Mouse (Mus musculus) heart, embryonic 13.5 days (tissue): Measurements from ENCODE around the gene Hoxa10. TPM values are rescaled to one million over a fixed set of nuclear protein-coding genes. Genes with fewer than 3 reads are reported as not detected.

Source experiments
- ATAC-seq: fragments of 200-750 bp; cut with Nextera tagmentation; 2 replicates; pipeline ENCODE4 v1.8.0; 2017; ENCODE audit warnings: moderate TSS enrichment; ENCODE audit not compliant: insufficient number of reproducible peaks, low FRiP score, low TSS enrichment; ENCODE audit errors: extremely low read depth
- H3K27ac ChIP-seq: fragments of 300-500 bp; sonication (generic); replicated peaks from 2 replicates; pipeline ENCODE4 v1.5.1; 2015; ENCODE audit warnings: moderate library complexity, mild to moderate bottlenecking, inconsistent platforms
- H3K27me3 ChIP-seq: fragments of 300-500 bp; sonication (generic); replicated peaks from 2 replicates; pipeline ENCODE4 v1.6.1; 2015; ENCODE audit warnings: mild to moderate bottlenecking, inconsistent platforms
- H3K36me3 ChIP-seq: fragments of 300-500 bp; sonication (generic); 2 replicates; pipeline ENCODE4 v1.6.1; 2015; ENCODE audit warnings: mild to moderate bottlenecking, inconsistent platforms
- H3K4me1 ChIP-seq: fragments of 300-500 bp; sonication (generic); 2 replicates; pipeline ENCODE4 v1.6.1; 2015; ENCODE audit warnings: inconsistent platforms
- H3K4me2 ChIP-seq: fragments of 300-500 bp; sonication (generic); 2 replicates; pipeline ENCODE4 v1.6.1; 2015; ENCODE audit warnings: inconsistent platforms, mild to moderate bottlenecking, moderate library complexity
- H3K4me3 ChIP-seq: fragments of 300-500 bp; sonication (generic); 2 replicates; pipeline ENCODE4 v1.5.1; 2015; ENCODE audit warnings: moderate library complexity, mild to moderate bottlenecking, inconsistent platforms
- H3K9ac ChIP-seq: fragments of 300-500 bp; sonication (generic); 2 replicates; pipeline ENCODE4 v1.6.1; 2015; ENCODE audit warnings: inconsistent platforms, mild to moderate bottlenecking, moderate library complexity
- H3K9me3 ChIP-seq: fragments of 300-500 bp; sonication (generic); 2 replicates; pipeline ENCODE4 v1.6.1; 2016; ENCODE audit warnings: inconsistent platforms
- WGBS: fragments of 180-500 bp; shearing (Covaris S2); methylation state at CpG from one replicate; pipeline ENCODE4 v1.1.7; 2015; ENCODE audit warnings: mixed read lengths; 5-methylcytosine and 5-hydroxymethylcytosine counted together
- polyA plus RNA-seq: library from polyadenylated mRNA; unstranded; fragments of >200 nt; fragmentation: Nextera tagmentation; extraction: Ambion mirVana; gene quantifications from 2 replicates; pipeline ENCODE4 v1.2.1, GENCODE M21; 2015

Gene Hoxa10
- 0.09 TPM in 1 of 2 replicates, not detected in the other for polyA plus RNA-seq

DNA sequence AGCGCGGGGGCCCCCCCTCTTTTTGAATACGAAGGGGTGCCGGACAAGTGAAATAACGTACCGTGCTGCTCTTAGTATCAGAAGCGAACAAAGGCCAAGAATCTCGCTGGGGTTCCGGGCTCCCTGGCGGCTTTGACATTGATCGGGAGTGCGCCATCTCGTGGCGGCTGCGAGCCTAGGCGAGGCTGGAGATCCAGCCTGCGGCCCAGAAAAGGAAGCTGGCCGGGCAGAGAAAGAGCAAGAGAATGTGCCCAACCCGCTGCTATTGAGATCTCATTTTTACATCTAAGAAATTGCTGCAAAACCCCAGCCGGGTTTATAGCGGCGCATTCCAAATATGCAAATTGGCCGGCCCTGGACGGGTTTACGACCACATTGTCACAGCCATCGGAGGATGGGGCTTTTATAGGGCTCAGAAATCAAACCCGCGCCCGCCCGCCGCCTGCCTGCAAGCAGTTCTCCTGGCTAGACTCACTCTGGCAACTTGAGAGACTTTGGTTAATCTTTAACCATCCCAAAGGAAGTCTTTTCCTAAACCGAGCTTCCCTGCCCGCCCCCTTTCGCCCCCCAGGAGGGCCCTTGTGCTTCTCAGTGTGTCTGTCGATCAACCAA is at the start of gene Hoxa10:
Gene Hoxa10 (minus strand): TSS at position 466 of the 612 bp plus-strand sequence.
- H3K27ac ChIP-seq = no peak within 1 kb of the TSS
- no peaks in the 10 kb centered on the region for H3K9me3 ChIP-seq
- H3K4me3 ChIP-seq = peak within 1 kb of the TSS; percentile 36
- H3K4me2 ChIP-seq = peak within 1 kb of the TSS; percentile 57
- H3K9ac ChIP-seq = no peak within 1 kb of the TSS
- WGBS = 2% methylated on average over 35 of the region's 35 CpGs
- peaks cover 99% of the 10 kb centered on the region for H3K27me3 ChIP-seq
- peaks cover 13% of the 10 kb centered on the region; the same call in 1 of the 2 replicates for H3K4me1 ChIP-seq
- no peak for ATAC-seq
- H3K36me3 ChIP-seq = no peaks in the 10 kb centered on the region

DNA sequence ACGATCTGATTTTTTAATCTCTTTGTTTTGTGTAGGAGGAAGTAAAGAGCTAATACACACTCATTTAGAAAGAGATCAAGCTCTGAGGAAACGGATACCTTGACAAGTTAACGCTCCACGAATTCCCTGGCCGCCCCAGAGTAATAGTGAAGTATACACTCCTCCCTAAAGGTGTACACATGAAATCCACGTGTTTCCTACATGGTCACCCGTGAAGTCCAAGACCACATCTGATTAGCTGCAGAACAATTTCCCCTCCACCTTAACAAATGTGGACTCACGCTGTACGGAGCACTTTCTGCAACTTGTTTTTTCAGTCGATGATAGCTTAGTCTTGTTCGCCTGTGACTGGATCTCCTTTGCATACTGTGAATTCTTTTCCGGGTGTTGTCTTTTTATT is 49.5 kb upstream of the Hoxa10 start:
- WGBS = 16% methylated on average over 12 of the region's 12 CpGs
- H3K9me3 ChIP-seq = no peaks in the 10 kb centered on the region
- ATAC-seq = no peak
- H3K9ac ChIP-seq = no peak overlapping the region
- H3K36me3 ChIP-seq = no peaks in the 10 kb centered on the region
- H3K4me2 ChIP-seq = peak overlapping the region; percentile 77; the same call in 1 of the 2 replicates
- no peak overlapping the region for H3K4me3 ChIP-seq
- H3K27ac ChIP-seq = no peak overlapping the region
- peaks cover 15% of the 10 kb centered on the region for H3K4me1 ChIP-seq
- peaks cover 79% of the 10 kb centered on the region for H3K27me3 ChIP-seq

DNA sequence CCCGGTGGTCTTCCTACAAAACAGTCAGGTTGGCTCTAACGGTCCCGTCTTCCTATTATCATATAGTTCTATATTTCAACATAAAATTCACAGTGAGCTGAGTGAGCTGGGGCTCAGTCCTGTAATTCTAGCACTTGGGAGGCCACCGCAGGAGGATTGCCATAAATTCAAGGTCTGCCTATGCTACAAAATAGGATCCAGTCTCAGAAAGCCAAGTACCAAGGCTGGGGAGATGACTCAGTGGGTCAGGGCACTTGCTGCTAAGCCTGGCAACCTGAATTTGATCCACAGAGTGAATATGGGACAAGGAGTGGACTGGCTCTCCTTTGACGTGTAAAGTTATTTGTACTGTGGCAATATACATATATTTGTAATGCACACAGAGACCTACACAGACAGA is 43.2 kb upstream of the Hoxa10 start:
- no peak overlapping the region for H3K9ac ChIP-seq
- no peaks in the 10 kb centered on the region for H3K9me3 ChIP-seq
- H3K36me3 ChIP-seq = no peaks in the 10 kb centered on the region
- no peak overlapping the region for H3K4me3 ChIP-seq
- WGBS = 83% methylated on average over 5 of the region's 5 CpGs
- no peak overlapping the region for H3K27ac ChIP-seq
- H3K27me3 ChIP-seq = peaks cover 65% of the 10 kb centered on the region
- H3K4me1 ChIP-seq = peaks cover 11% of the 10 kb centered on the region; the same call in 1 of the 2 replicates
- ATAC-seq = no peak
- H3K4me2 ChIP-seq = no peak overlapping the region

DNA sequence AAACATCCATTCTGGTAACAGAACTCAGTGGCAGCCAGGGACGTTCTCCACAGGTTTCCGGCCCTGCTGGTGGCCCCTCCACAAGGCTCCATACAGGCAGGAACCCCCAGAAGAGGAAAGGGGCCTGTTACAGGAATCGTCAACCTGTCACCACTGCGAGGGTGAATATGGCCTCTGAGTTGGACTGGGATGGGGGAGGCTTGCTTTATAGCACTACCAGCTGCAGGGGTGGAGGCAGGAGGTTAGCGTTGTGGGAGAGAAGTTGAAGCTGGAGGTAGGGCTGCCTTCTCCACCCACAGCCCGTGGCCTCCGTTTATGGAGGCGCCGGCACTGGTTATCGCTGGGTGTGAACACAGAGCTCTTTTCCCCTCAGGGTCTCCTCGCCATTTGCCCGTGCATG is 40.4 kb upstream of the Hoxa10 start:
- H3K9ac ChIP-seq = no peak overlapping the region
- no peak overlapping the region for H3K27ac ChIP-seq
- no peaks in the 10 kb centered on the region for H3K36me3 ChIP-seq
- H3K4me1 ChIP-seq = peaks cover 11% of the 10 kb centered on the region; the same call in 1 of the 2 replicates
- no peak overlapping the region for H3K4me3 ChIP-seq
- ATAC-seq = no peak
- no peak overlapping the region for H3K4me2 ChIP-seq
- WGBS = 40% methylated on average over 12 of the region's 12 CpGs
- H3K27me3 ChIP-seq = peaks cover 71% of the 10 kb centered on the region
- no peaks in the 10 kb centered on the region for H3K9me3 ChIP-seq

DNA sequence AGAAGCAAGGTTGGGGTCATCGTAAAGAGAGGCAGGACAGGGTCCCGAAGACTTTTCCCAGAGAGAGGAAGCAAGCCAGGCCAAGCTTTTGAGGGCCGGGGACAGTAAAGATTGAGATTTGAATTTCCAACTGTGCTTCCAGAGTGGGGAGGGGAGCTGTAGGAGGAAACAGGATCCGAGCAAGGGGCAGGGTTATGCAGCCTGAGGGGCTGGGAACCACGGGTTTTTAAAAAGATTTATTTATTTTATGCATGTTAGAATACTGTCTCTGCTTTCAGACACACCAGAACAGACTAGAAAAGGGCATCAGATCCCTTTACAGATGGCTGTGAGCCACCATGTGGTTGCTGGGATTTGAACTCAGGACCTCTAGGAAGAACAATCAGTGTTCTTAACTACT is 36.3 kb upstream of the Hoxa10 start:
- Histone ChIP-seq H3K27ac (no peak overlapping the region), H3K9me3 (no peaks in the 10 kb centered on the region), H3K4me1 (peaks cover 21% of the 10 kb centered on the region), H3K27me3 (peaks cover 91% of the 10 kb centered on the region), H3K4me2 (no peak overlapping the region), H3K4me3 (no peak overlapping the region), H3K9ac (no peak overlapping the region), H3K36me3 (no peaks in the 10 kb centered on the region)
- 5% methylated on average over 5 of the region's 5 CpGs for WGBS
- no peak for ATAC-seq

DNA sequence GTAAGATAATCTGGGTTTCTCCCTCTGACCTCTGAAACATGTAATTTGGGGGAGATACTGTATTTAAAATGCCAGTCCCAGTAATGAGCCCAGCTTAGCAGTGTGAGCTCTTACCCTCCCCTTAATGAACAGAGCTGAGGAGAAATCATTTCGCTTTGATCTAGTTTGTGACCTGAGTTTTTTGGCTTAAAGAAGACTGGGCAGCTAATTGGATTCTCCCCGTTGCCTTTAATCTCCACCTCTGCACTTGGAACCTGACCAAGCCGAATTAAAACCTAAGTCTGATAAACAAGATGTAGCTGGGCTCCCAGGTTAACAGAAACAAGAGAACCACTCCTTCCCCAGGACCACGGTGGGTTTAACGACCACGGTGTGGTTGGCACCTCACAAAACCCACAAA is 35.7 kb upstream of the Hoxa10 start:
- H3K27me3 ChIP-seq = peaks cover 92% of the 10 kb centered on the region
- WGBS = 6% methylated on average over 6 of the region's 6 CpGs
- H3K4me2 ChIP-seq = no peak overlapping the region
- no peaks in the 10 kb centered on the region for H3K36me3 ChIP-seq
- H3K9ac ChIP-seq = no peak overlapping the region
- H3K9me3 ChIP-seq = no peaks in the 10 kb centered on the region
- H3K4me1 ChIP-seq = peaks cover 21% of the 10 kb centered on the region
- no peak for ATAC-seq
- H3K27ac ChIP-seq = no peak overlapping the region
- no peak overlapping the region for H3K4me3 ChIP-seq

DNA sequence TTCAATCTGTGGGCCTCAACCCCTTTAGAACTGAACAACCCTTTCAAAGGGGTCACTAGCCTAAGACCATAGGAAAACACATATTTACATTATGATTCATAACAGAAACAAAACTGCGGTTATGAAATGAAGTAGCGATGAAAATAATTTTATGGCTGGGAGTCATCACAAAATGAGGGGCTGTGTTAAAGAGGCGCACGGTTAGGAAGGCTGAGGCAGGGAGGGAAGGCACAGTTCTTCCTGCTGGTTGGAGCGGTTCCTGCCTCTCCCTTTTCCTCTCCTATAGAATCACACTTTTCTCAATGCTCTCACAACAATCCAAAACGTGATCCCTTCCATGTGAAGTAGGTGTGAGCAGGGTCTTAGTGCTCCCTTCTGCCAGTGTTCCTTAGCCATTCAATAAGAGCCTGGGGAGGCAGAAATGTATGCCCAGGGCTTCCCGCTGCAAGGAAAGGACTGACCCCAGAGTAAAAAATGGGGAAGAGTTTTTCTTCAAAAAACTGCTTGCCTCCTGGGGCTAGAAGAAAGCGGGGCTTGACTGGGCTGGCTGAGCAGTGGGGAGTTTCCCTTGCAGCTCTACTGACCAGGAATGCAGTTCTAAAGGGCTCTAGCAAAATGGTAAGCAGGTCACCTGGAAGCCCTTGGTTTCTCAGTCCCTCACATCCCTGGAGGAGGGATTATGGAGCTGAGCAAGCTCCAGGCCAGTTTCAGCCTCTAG is 35.1 kb upstream of the Hoxa10 start:
- Histone ChIP-seq H3K4me1 (peaks cover 17% of the 10 kb centered on the region), H3K9me3 (no peaks in the 10 kb centered on the region), H3K9ac (no peak overlapping the region), H3K27me3 (peaks cover 92% of the 10 kb centered on the region), H3K36me3 (no peaks in the 10 kb centered on the region), H3K4me3 (no peak overlapping the region), H3K27ac (no peak overlapping the region), H3K4me2 (no peak overlapping the region)
- WGBS = 14% methylated on average over 8 of the region's 8 CpGs
- no peak for ATAC-seq

DNA sequence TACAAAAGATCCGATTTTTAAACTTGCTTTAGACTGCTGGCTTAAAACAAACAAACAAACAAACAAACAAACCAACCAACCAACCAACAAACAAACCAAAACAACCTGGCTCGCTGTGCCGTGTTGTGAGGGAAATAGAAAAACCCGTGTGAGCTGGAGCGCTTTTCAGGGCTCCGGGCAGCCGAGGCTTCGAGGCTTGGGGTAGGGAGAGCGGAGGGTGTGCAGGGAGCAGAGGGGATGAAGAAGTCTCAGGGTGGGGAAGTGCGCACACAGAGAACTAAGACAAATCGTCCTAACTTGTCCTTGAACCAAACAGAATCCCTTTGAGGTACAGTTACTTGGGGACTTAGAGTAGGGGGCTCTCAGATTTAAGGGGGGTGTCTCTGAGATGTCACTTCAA is 33.9 kb upstream of the Hoxa10 start:
- Histone ChIP-seq H3K4me1 (peaks cover 11% of the 10 kb centered on the region), H3K9ac (no peak overlapping the region), H3K27me3 (peaks cover 94% of the 10 kb centered on the region), H3K9me3 (no peaks in the 10 kb centered on the region), H3K4me2 (no peak overlapping the region), H3K27ac (no peak overlapping the region), H3K36me3 (no peaks in the 10 kb centered on the region), H3K4me3 (no peak overlapping the region)
- 7% methylated on average over 11 of the region's 11 CpGs for WGBS
- no peak for ATAC-seq

DNA sequence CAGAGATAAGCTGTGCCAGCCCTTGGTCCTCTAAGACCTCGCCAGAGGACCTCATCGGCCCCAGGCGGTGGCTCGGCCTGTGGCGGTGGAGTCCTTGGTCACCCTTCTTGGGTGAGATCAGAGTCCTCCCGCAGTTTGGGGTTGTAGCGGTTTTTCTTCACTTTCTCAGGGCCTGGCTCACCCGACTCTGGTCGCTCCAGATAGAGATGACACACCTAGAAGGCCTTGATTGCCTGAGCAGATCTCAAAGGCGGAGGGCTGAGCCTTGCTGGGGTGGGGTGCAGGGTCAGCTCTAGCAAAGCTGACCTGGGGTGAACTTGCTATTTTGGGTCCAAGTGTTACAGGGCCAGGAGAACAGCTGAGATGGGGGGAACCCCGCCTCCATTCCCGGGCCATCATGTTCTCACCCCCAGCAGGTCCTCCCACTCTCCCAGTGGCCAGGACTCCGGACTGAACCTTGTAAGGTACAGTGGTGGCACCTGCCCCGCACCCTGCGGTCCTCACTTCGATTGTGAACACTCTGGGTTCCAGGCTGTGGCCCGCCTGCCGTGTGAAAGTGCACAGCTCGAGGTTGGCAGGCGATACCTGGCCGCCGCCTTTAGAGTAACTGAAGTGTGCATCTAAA is 33.1 kb upstream of the Hoxa10 start:
- no peaks in the 10 kb centered on the region for H3K9me3 ChIP-seq
- 2% methylated on average over 22 of the region's 22 CpGs for WGBS
- H3K36me3 ChIP-seq = no peaks in the 10 kb centered on the region
- peaks cover 97% of the 10 kb centered on the region for H3K27me3 ChIP-seq
- H3K4me1 ChIP-seq = peaks cover 11% of the 10 kb centered on the region
- H3K9ac ChIP-seq = no peak overlapping the region
- ATAC-seq = no peak
- peak overlapping the region; percentile 14 for H3K4me2 ChIP-seq
- peak overlapping the region; percentile 18 for H3K4me3 ChIP-seq
- H3K27ac ChIP-seq = no peak overlapping the region

DNA sequence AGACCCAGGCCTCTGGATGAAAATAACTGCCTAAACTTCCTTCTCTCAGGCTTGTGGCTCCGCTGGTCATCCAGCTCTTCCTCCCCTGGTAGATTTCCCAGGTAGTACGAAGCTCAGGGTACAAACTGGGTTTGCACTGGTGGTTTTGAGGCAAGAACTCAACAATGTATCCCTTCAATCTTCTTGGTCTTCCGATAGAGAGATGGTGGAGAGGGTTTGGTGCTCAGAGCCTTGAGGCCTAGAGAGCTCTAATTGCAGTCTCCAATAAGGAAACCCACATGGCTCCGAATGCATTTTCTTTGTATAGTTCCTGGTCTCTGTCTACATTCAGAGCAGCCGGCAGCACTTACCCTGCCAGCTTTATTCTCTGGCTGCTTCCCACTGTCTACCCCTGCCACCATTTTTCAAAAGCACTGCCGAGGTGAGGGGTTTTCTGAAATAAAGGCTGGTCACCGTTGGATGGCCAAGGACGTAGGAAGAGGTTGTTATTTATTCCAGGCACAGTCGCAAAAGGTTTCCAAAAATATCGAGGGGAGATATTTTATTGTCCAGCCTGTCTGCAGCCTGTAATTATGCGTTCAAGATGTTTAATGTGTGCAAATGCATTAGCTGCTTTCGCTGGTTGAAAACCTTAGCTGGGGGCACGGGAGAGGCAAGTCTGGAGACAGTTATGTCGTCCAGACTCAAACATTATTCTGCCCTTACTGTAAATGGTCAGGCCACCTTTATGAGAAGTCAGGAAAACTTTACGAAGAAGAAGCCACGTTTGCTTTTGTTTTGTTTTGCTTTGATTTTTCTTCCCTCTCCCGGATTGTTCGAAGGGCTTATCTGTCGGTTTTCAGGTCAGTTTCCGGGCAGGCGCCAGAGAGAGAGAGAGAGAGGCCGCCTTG is 32.4 kb upstream of the Hoxa10 start:
- H3K36me3 ChIP-seq = no peaks in the 10 kb centered on the region
- no peak overlapping the region for H3K27ac ChIP-seq
- ATAC-seq = no peak
- H3K4me1 ChIP-seq = peaks cover 11% of the 10 kb centered on the region
- no peak overlapping the region for H3K9ac ChIP-seq
- WGBS = 12% methylated on average over 22 of the region's 22 CpGs
- peak overlapping the region; percentile 14 for H3K4me2 ChIP-seq
- peaks cover 99% of the 10 kb centered on the region for H3K27me3 ChIP-seq
- no peaks in the 10 kb centered on the region for H3K9me3 ChIP-seq
- H3K4me3 ChIP-seq = peak overlapping the region; percentile 18
